Mouse (Mus musculus): ENCODE data around the gene Actn1.

Actn1 gene

DNA sequence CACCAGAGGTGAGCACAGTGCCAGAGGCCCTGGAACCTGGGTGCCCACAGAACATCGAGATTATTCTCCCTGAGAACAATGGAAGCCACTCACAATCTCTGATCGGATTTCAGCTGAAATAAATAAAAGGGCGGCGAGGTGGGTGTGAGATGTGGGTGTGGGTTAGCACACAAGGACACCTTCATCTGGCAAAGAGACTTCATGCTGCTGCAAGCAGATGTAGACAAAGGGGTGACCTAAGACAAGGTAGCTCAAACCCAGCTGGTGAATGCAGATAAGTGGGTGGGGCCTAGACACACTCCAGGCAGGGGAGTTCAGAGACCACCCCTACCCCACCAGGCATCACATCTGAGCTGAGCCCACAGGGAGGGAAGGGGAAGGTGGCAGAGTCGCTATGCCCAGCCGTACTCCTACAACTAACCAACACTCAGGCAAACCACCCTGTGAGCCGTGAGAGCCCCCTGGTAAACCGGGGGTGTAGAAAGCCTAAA is 35.9 kb downstream of the Actn1 start:
- DNase-seq: no peak

DNA sequence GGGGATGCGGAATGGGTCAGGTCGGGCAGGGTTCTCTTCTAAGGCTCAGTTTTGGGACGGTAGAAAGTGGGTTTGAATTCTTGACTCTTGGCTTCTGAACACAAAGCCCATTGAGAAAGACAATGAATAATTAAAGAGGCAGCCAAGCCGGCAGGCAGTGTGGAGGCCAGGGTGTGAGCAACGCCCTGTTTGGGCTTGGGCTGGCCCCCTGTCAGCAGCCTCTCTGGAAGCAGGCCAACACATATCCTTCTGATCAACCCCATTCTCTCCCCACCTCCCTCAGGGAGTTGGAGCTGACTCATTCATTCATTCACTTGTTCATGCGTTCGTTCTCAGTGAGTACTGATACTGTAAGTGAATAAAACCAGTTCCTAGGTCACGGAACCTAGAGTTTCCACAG is 36.7 kb downstream of the Actn1 start:
- no peak for DNase-seq

DNA sequence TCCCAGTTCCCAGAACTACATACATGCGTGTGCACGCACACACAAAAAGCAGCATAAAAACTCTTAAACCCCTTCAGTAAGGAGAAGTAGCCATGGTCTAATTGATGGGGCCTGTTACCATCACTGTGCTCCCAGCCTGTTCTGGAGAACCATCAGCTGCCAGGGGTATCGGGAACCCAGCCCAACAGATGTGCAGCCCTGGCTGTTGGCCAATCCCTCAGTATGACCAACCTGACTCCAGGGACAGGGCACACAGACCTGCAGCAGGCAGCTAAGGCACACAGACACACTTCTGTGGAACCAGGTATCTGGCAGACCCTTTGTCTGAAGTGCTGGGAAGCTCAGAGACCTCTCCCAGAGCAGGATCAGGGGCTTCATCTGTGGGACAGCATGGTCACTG is 37.7 kb downstream of the Actn1 start:
- DNase-seq: no peak

DNA sequence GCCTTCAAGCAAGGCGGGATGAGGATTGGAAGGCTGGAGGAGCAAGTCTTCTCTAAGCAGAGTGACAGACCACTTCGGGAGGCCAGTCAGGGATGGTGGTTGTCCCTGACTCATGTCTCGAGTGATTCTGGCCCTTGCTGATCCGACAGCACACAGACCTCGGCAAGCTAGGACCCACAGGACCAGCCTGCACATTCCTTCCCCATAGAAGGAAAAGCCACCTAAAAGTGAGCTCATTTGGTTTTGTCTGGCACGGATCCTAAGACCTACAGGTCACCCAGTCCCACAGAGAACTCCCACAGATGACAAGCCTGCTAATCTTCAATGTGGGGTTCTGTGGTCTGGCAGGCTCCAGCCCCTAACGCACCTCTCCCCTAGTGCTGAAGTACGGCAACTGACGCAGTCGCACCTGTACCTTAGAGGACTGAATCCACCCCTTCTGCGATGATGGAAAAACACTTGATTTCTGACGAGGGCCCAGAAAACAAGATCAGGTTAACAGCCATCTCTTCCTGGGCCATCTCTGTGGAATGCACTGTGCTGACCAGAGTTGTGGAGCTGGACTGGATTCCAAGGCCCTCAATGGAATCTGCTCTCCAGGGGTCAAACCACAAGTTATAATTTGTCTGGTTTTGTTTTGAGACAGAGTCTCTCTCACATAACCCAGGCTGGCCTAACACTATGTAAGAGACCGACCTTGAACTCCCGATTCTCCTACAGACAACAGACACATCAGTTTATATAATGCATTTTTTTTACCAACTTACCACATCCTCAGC is 39.7 kb downstream of the Actn1 start:
- no peak for DNase-seq

DNA sequence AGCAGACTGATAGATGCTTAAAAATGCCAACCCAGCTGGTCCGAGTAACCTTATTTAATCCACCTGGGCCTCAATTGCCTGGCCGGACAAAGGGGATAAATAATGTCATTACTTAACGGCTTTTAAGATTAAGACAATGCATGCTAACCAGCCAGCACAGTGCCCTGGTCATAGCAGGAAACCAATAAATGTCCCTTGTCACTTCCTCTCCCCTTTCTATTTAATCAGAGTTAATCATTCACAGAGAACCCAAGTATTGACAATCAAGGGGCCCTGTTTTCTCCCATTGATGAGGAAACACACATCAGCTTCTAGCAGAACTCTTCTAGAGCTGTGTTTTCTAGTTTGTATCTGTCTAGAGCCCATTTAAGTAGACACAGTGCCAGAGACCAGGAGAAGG is 41.4 kb downstream of the Actn1 start:
- DNase-seq: no peak

DNA sequence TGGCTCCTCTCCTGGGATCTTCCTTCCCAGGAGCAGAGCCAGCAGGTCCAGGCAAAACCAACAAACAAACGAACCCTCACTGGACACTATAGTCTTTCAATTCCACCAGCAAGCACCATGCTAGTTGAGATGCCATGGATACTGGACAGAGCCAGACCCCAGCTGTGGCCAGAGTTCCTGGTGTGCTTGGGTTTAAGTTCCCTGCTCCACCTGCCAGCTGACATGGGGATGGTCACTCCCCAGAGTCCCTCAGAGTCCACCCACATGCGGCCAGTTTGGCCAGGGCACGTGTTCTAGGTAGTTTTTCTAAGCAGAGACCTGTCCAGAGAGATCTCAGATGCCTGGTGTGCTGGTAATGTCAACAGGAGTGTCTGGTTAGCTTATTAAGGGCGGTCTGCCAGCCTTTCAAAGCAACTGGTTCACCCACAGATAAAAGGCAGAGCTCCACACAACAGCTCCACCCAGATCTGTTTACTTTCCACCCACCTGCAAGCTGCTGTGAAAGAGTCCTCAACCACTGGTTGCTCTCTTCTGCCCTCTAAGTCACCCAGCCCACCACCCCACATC is 42.0 kb downstream of the Actn1 start:
- DNase-seq: no peak

DNA sequence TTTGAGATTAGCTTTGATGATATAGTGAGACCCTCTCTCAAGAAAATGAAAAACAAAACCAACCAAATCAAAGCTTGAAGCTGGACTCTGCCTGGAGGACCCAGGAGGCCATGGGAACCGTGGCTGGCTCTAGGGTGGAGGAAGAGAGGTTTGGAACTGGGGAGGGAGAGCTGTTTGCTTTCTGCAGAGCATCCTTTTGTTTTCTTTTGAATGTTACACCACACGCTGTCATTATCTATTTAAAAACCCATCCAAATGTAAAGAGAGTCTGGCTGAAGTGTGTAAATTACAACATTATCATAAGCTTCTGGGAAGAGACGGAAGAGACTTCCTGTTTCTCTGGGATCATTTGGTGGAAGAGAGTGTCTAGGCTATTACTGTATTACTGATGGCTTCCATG is 43.1 kb downstream of the Actn1 start:
- DNase-seq: no peak

DNA sequence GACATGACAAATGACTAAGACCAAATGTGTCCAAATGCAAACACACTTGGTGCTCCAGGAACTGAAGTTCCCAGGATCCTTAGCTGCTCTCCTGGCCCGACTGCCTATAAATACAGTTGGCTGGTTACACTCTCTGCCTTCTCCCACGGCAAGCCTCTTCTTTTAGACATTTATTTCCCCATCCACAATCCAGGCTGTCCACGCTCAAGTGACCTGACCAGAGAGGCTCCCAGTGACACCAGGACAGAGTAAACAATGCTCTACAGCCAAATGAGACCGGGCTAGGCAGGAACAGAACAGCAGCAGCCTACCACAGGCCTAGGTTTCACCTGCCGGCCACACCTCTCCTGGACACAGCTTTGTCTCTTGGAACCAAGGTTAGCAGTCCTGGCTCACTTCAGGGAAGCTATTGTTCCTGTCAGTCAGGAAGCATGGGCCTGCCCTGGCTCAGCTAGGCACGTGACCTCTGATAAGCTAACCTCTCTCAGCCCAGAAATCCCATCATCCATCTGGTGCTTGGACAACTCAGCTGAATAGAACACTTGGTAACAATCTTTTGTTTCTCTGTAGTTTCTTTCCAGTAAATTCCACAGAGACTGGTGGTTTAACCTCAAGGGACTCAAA is 43.8 kb downstream of the Actn1 start:
- DNase-seq: no peak

DNA sequence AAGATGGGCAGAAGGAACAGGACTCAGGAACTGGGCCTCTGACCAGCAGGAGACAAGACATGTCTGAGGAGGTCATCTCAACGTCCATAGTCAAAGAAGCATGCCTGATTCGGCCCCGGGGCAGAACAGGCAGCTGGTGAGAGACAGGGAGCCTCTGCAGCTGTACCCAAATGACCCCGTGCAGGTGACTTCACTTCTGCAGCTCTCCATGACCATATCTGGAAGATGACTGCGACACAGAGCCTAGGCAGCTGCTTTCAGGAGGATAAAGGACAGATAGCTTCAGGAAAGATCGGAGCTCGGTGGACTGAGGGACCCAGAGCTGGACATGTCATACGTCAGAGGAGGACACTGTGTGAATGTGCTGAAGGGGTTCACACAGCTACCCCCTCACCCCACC is 46.4 kb downstream of the Actn1 start:
- DNase-seq: no peak

DNA sequence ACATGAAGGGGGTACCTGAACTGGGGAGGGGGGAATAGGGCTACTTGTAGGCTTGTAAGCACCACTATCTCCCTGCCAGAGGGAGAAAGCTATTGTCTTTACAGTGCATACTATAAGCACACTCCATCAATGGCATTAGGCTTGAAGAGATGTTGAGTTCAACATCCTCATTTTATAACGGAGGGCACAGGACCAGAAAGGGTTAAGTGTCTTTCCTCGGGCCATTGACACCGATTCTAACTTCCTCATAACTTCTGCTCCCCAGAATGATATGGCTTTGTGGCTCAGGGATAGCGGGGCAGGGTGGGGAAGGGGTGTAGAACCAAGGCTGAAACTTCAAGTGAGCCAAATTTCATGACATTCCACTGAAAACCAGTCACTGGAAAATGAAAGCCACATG is 46.9 kb downstream of the Actn1 start:
- DNase-seq: no peak

DNA sequence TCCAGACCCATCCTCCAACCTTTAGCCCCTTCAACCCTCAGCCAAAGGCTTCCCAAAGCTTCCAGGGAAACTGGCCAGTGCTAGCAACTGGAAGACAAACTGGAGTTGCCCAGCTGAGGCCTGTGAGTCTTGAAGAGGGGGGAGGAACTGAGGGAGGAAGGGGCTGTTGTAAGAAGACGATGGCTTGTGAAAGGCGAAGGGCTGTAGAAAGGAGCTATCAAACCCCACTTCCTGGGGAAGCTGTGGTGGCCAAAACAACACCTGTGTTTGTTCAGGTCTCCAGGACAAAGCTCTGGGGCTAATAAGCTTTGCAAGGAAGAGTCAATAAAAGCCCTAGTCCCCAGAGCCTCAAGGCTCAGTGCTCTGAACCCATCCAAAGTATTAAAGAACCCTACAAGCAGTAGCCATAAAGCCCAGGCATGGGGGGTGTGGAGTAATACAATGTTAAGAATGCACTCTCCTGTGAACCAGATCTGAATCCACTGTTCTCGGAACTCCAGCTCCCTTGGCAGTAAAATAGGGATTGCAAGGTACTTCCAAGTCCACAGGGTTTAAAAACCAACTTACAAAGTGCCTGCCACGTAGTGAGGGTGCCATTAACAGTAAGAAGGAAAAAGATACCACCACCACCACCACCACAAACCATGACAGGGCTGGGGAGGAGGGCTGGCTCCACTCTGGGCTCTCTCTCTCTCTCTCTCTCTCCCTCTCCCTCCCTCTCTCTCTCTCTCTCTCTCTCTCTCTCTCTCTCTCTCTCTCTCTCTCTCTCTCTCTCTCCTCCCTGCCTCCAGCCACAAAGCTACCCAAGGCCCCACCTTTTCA is 49.2 kb downstream of the Actn1 start:
- no peak for DNase-seq

DNA sequence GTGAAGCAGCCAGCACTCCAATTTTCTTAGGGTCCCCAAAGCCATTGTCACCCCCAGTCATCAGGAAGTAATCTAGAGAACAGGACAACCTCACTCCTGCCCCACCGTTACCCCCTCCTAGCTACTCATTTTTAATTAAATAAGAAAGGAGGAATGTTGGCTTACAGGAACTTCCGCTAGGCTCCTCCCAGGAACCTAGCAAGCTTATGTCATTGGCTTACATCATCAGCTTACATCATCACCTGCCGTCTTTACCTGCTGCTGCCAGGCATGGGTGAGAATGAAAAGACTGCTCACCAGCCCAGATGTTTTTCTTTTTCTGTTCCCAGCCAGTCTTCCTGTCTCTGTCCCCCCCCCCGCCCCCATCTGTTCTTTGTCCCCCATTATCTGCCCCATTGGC is 50.3 kb downstream of the Actn1 start:
- no peak for DNase-seq

DNA sequence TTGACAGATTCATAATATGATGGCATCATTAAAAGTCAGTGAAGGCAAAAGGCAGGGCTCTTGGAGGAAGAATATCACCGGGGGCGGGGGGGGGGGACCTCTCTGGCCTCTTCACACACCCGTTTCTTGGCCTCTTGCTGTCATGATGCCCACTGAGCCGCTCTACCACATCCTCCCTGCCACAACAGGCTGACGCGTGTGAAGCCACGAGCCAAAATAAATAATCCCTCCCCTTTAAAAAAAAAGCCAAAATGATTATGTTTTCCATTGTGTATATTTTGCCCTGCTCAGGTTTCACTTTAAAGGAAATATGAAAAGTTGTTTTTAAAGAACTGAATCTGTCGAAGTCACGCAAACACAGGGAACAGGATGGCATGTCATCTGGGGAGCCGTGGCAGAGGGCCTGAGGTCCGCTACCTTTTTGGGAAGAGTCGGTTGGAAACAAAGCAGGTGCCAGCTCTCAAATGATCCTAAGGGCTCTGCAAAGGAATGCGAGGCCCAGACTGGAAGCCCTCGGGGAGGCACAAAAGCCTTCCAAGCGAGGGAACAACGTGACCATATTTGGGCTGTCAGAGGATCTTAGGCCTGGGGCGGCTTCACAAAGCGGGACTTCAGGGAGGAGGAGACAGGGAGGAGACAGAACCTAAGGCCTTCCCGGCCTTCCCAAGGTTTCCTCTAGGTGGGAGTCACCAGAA is 51.9 kb downstream of the Actn1 start:
- DNase-seq: no peak

DNA sequence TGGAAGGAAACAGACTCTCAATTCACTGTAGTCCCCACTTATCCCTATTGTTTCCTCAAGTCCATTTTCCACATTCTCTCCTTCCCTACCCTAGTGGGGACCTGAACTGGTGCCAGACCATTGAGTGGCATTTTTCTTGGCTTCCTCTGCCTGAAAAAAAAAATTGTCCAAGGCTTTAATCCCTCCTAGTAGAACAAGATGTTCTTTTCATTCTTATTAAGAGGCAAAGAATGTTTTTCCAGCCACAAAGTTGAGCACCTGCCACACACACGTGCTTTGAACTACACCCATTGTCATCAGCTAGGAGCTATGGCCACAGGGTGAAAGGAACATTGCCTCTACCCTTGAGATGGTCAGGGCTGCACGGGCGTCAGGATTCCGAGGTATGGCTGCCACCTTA is 56.9 kb downstream of the Actn1 start:
- DNase-seq: no peak

DNA sequence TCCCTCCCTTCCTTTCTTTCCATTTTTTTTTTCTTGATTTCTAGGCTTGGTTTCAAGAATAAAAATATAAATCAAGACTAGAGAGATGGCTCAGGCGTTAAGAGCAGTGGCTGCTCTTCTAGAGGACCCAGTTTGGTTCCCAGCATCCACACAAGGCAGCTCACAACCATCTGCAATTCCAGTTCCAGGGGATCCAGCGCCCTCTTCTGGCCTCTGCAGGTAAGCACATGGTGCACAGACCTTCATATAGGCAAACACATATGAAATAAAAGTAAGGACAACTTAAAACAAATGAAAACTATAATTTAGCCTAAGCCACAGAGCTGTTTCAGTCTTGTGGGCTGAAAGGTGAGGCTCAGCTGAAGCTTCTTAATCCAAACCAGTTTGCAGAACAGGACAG is 60.4 kb downstream of the Actn1 start:
- no peak for DNase-seq

DNA sequence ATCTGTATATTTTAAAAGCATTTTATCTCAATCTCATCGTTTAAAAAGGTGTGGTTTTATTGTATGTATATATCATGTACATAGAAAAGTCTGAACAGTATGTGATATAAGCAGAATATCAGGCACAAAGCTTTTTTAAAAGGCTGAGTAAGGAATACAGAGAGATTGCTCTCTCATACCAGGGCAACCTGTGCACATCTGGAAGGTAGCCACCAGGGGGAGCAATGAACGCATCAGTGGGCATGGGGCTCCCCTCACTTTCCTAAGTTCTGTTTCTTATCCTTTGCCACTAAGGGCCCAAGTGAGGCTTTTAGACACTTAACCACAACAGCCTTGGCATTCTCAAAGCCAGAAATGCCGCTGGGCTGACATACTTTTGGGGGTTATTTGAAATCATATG is 61.7 kb downstream of the Actn1 start:
- no peak for DNase-seq

DNA sequence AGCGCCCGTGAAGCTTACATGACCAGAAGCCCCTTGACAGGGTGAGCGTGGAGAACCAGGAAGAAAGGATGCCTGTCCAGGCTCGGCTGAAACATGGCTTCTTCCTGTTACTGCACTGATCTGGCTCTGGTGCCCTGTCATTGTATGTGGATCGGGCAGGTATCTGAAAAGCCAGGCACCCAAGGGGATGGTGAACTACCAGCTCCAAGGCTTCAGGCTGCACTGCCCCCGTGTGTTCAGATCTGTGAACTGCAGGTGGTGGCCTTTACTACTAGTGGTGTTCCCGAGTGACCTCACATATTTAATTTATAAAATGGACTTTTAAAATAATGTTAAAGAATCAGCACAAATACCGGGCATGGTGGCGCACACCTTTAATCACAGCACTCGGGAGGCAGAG is 62.8 kb downstream of the Actn1 start:
- DNase-seq: no peak

DNA sequence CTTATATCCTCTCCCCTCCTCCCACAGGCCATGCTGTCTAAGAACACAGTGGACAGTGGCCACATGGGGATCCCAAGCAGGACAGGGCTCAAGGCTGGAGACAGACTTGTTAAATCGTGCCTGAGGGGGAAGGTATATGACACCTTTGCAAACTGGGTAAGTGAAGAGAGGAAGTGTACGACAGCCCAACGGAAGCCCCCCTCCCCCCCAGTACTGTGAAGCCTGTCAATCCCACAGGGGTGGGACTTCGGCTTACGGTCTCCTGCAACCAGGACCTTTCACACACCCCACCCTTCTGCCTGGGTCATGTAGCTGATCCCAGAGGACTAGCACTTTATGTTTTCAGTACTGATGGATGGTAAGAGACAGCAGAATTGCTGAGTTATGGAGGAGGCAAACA is 68.4 kb downstream of the Actn1 start:
- no peak for DNase-seq

DNA sequence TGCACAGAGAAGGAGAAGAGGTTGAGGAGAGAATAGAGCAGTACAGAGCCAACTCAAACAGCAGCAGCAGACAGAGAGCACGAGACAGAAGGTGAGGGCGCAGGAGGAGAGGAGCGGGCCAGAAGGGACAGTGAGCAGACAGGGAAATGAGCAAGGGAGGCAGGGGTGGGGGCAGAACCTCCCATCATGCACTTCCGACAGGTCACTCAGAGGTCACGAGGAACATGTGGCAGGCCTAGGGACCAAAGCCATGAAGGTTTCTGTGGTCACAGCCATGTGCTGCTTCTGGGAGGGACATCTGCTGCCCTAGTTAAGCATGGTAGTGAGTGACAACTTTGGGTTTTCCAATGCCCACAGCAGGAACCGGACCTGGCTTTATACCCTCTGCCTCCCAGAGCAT is 68.8 kb downstream of the Actn1 start:
- DNase-seq: no peak

DNA sequence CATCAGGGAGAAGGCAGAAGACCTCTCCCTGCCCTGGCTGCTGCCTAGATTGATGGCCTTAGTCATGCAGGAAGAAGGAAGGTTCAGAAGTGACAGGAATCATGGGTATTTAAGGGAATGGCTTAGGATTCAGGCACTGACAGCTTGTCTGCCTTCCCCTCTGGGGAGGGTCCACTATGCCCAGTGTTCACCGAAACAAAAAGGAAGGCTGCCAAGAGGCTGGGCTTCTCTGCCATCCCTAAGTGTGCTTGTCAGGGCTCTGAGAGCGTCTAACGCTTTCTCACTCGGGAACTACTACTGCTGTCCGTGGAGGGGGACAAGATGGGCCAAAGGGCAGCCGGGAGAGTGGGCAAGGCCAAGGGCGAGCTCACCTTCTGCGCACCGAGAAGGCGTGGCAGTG is 69.3 kb downstream of the Actn1 start:
- DNase-seq: no peak

DNA sequence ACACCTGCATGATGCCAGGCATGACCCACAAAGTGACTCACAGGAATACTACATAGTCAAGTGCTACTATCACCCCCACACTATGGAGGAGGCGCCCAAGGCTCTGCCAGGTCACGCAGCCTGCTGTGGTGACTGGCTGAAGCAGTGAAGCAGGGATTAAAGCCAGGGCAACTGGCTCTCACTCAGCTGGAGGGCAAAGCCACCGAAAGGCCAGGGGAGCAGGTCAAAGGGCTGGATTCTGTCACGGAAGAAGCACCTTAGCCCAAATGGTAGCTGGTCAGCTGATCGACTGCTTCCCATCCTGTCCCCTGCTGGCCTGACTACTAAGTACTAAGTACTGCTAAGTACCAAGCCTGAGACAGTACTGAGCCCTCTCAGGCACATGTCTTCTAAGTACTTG is 76.1 kb downstream of the Actn1 start:
- DNase-seq: no peak

DNA sequence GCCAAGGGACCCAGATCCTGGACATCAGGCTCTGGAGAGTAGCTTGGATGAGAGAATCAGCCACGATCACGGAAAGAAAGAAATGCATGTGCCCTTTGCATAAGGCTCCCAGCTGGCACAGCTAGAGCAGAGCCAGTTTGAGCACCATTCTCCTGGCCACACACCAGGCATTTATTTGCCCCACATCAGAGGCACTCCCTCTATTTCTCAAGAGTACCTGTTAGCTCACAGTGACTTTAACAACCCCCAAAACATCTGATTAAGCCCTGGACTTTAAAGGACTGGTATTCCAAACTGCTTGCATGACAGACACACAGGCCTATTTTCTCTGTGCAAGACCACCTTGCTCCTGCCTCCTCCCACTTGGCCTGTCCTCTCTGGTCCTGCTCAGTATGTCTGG is 78.3 kb downstream of the Actn1 start:
- no peak for DNase-seq

DNA sequence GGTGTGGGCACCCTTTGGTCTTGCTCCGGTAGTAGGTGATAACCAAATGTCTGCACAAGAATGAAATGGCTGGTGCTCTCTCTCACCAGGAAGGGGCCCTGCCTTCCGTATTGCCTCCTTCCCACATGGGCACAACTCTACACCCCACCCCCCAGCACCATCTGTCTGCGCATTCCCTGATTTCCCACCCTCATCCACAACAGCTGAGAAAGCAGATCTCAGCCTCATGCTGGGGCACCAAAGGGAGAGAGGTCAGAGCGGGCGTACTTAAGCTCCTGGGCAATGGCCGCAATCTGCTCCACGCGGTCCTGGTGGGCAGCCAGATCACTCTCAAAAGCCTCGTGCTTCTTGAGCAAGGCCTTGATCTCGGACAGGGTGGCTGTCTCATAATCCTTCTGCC is 82.1 kb downstream of the Actn1 start:
- DNase-seq: no peak
